Mouse (Mus musculus): Measurements from ENCODE around the gene Tada3. TPM values are rescaled to one million over a fixed set of nuclear protein-coding genes. Genes with fewer than 3 reads are reported as not detected.

Tada3 gene
- 17.1 and 22.1 TPM in 2 replicates for polyA plus RNA-seq (2012; rRNA removed)

- 2% methylated on average over 61 of the region's 61 CpGs for WGBS
- Histone ChIP-seq H3K27me3 (ENCODE audit: control insufficient read depth, insufficient read depth, low read length) (no peaks in the 10 kb centered on the region), H3K36me3 (ENCODE audit: control insufficient read depth, insufficient read depth, low read length) (peaks cover 32% of the 10 kb centered on the region), H3K4me1 (ENCODE audit: control insufficient read depth, insufficient read depth, insufficient read length) (peaks cover 2% of the 10 kb centered on the region; the same call in 1 of the 2 replicates), H3K27ac (ENCODE audit: insufficient read depth, low read length) (peak within 1 kb of the TSS; percentile 97), H3K4me3 (ENCODE audit: extremely low read depth, insufficient read depth, insufficient read length) (peak within 1 kb of the TSS; percentile 96)
- TF ChIP-seq POLR2A (IDR thresholded peaks at IDR 0.05; ENCODE audit: low read depth, low read length) (peak; percentile 85), CTCF (IDR thresholded peaks at IDR 0.05; ENCODE audit: extremely low read depth, insufficient read depth, insufficient read length, insufficient replicate concordance) (no peak)
- DNase-seq (ENCODE audit: low read depth in 1 of 2, low spot score in 2 of 2) = peak; percentile 88 to 96
Measured at GRCm38 (mm10) chr6:113377496-113378385, at the start of gene Tada3, which contains the start of gene Arpc4. Gene Tada3, minus strand, starts transcription at chr6:113377883. Gene Arpc4, plus strand, starts transcription at chr6:113378115.

- WGBS = 70% methylated on average over 3 of the region's 3 CpGs
- peak; percentile 28; the same call in 1 of the 2 replicates for TF ChIP-seq CTCF (IDR thresholded peaks at IDR 0.05; ENCODE audit: extremely low read depth, insufficient read depth, insufficient read length, insufficient replicate concordance)
- no peak for TF ChIP-seq POLR2A (IDR thresholded peaks at IDR 0.05; ENCODE audit: low read depth, low read length)
- no peaks in the 10 kb centered on the region for H3K4me1 ChIP-seq (ENCODE audit: control insufficient read depth, insufficient read depth, insufficient read length)
- H3K27ac ChIP-seq (ENCODE audit: insufficient read depth, low read length) = no peak overlapping the region
- no peaks in the 10 kb centered on the region for H3K27me3 ChIP-seq (ENCODE audit: control insufficient read depth, insufficient read depth, low read length)
- H3K4me3 ChIP-seq (ENCODE audit: extremely low read depth, insufficient read depth, insufficient read length) = no peak overlapping the region
- no peaks in the 10 kb centered on the region for H3K36me3 ChIP-seq (ENCODE audit: control insufficient read depth, insufficient read depth, low read length)
- DNase-seq (ENCODE audit: low read depth in 1 of 2, low spot score in 2 of 2) = peak in 1 of 2 experiments; percentile 14
Measured at GRCm38 (mm10) chr6:113427397-113427796, 49.7 kb upstream of the Tada3 start.

GRCm38 (mm10) chr6:113426696-113427095 lies 49.0 kb upstream of the Tada3 start:
- Histone ChIP-seq H3K27me3 (ENCODE audit: control insufficient read depth, insufficient read depth, low read length) (no peaks in the 10 kb centered on the region), H3K27ac (ENCODE audit: insufficient read depth, low read length) (no peak overlapping the region), H3K4me1 (ENCODE audit: control insufficient read depth, insufficient read depth, insufficient read length) (no peaks in the 10 kb centered on the region), H3K36me3 (ENCODE audit: control insufficient read depth, insufficient read depth, low read length) (no peaks in the 10 kb centered on the region), H3K4me3 (ENCODE audit: extremely low read depth, insufficient read depth, insufficient read length) (no peak overlapping the region)
- 89% methylated on average over 4 of the region's 4 CpGs for WGBS
- DNase-seq (ENCODE audit: low read depth in 1 of 2, low spot score in 2 of 2) = no peak
- TF ChIP-seq POLR2A (IDR thresholded peaks at IDR 0.05; ENCODE audit: low read depth, low read length) = no peak
- no peak for TF ChIP-seq CTCF (IDR thresholded peaks at IDR 0.05; ENCODE audit: extremely low read depth, insufficient read depth, insufficient read length, insufficient replicate concordance)

GRCm38 (mm10) chr6:113424187-113424586 lies 46.5 kb upstream of the Tada3 start:
- Histone ChIP-seq H3K4me1 (ENCODE audit: control insufficient read depth, insufficient read depth, insufficient read length) (0 out of 2 replicates have a peak, but pooled peaks cover 3% of the 10 kb centered on the region), H3K27me3 (ENCODE audit: control insufficient read depth, insufficient read depth, low read length) (no peaks in the 10 kb centered on the region), H3K36me3 (ENCODE audit: control insufficient read depth, insufficient read depth, low read length) (no peaks in the 10 kb centered on the region), H3K4me3 (ENCODE audit: extremely low read depth, insufficient read depth, insufficient read length) (no peak overlapping the region), H3K27ac (ENCODE audit: insufficient read depth, low read length) (no peak overlapping the region)
- 88% methylated on average over 7 of the region's 7 CpGs for WGBS
- TF ChIP-seq POLR2A (IDR thresholded peaks at IDR 0.05; ENCODE audit: low read depth, low read length) (no peak), CTCF (IDR thresholded peaks at IDR 0.05; ENCODE audit: extremely low read depth, insufficient read depth, insufficient read length, insufficient replicate concordance) (no peak)
- no peak for DNase-seq (ENCODE audit: low read depth in 1 of 2, low spot score in 2 of 2)

GRCm38 (mm10) chr6:113423000-113423399 lies 45.3 kb upstream of the Tada3 start:
- 61% methylated on average over 4 of the region's 4 CpGs for WGBS
- TF ChIP-seq POLR2A (IDR thresholded peaks at IDR 0.05; ENCODE audit: low read depth, low read length) (no peak), CTCF (IDR thresholded peaks at IDR 0.05; ENCODE audit: extremely low read depth, insufficient read depth, insufficient read length, insufficient replicate concordance) (no peak)
- H3K27ac ChIP-seq (ENCODE audit: insufficient read depth, low read length) = no peak overlapping the region

GRCm38 (mm10) chr6:113419199-113419587 lies 41.5 kb upstream of the Tada3 start, which contains the start of gene Rpusd3:
Gene Rpusd3, minus strand, starts transcription at chr6:113419340.
- peak; percentile 98 to 100 for DNase-seq (ENCODE audit: low read depth in 1 of 2, low spot score in 2 of 2)
- Histone ChIP-seq H3K4me3 (ENCODE audit: extremely low read depth, insufficient read depth, insufficient read length) (peak within 1 kb of the TSS; percentile 73), H3K4me1 (ENCODE audit: control insufficient read depth, insufficient read depth, insufficient read length) (peaks cover 7% of the 10 kb centered on the region; the same call in 1 of the 2 replicates), H3K36me3 (ENCODE audit: control insufficient read depth, insufficient read depth, low read length) (no peaks in the 10 kb centered on the region), H3K27ac (ENCODE audit: insufficient read depth, low read length) (no peak within 1 kb of the TSS), H3K27me3 (ENCODE audit: control insufficient read depth, insufficient read depth, low read length) (no peaks in the 10 kb centered on the region)
- no peak for TF ChIP-seq CTCF (IDR thresholded peaks at IDR 0.05; ENCODE audit: extremely low read depth, insufficient read depth, insufficient read length, insufficient replicate concordance)
- peak; percentile 48; the same call in 1 of the 2 replicates for TF ChIP-seq POLR2A (IDR thresholded peaks at IDR 0.05; ENCODE audit: low read depth, low read length)
- 0% methylated on average over 25 of the region's 25 CpGs for WGBS

More at GRCm38 (mm10) chr6:113423000-113423399, 45.3 kb upstream of the Tada3 start:
- peaks cover 7% of the 10 kb centered on the region; the same call in 1 of the 2 replicates for H3K4me1 ChIP-seq (ENCODE audit: control insufficient read depth, insufficient read depth, insufficient read length)
- no peaks in the 10 kb centered on the region for H3K27me3 ChIP-seq (ENCODE audit: control insufficient read depth, insufficient read depth, low read length)
- H3K36me3 ChIP-seq (ENCODE audit: control insufficient read depth, insufficient read depth, low read length) = no peaks in the 10 kb centered on the region
- H3K4me3 ChIP-seq (ENCODE audit: extremely low read depth, insufficient read depth, insufficient read length) = no peak overlapping the region
- DNase-seq (ENCODE audit: low read depth in 1 of 2, low spot score in 2 of 2) = no peak

Data from spleen, adult 2 months (tissue).